Mouse (Mus musculus) thymus, adult 2 months (tissue): ENCODE measurements around the gene Gm20388. TPM values are rescaled to one million over a fixed set of nuclear protein-coding genes. Genes with fewer than 3 reads are reported as not detected.

Source experiments
- DNase-seq: peaks from one replicate; pipeline ENCODE4 v3.0.0; 2021
- H3K27ac ChIP-seq: fragments of 200-500 bp; 2 replicates; pipeline ENCODE4 v1.5.1; 2012; ENCODE audit warnings: low read length, control low read depth; ENCODE audit not compliant: control insufficient read depth, insufficient read depth
- H3K27me3 ChIP-seq: fragments of 200-500 bp; 2 replicates; pipeline ENCODE4 v1.6.1; 2012; ENCODE audit warnings: mild to moderate bottlenecking, low read length, moderate library complexity, mixed read lengths; ENCODE audit not compliant: control insufficient read depth, insufficient read depth
- H3K36me3 ChIP-seq: fragments of 200-500 bp; 2 replicates; pipeline ENCODE4 v1.6.1; 2012; ENCODE audit warnings: mild to moderate bottlenecking, low read length, moderate library complexity; ENCODE audit not compliant: control insufficient read depth, insufficient read depth
- H3K4me1 ChIP-seq: fragments of 200-500 bp; replicated peaks from 2 replicates; pipeline ENCODE4 v1.6.1; 2012; ENCODE audit warnings: low read length; ENCODE audit not compliant: control insufficient read depth, insufficient read depth
- H3K4me3 ChIP-seq: fragments of 200-500 bp; 2 replicates; pipeline ENCODE4 v1.5.1; 2012; ENCODE audit warnings: mild to moderate bottlenecking, low read length, control low read depth, moderate library complexity; ENCODE audit not compliant: control insufficient read depth, insufficient read depth
- CTCF ChIP-seq: fragments of 200-500 bp; IDR thresholded peaks from 2 replicates; pipeline ENCODE4 v1.5.1; 2012; ENCODE audit warnings: mild to moderate bottlenecking, control low read depth, low read length, moderate library complexity, borderline replicate concordance; ENCODE audit not compliant: control insufficient read depth, poor library complexity, insufficient read depth; ENCODE audit errors: extremely low read depth
- POLR2A ChIP-seq: fragments of 200-500 bp; IDR thresholded peaks from 2 replicates; pipeline ENCODE4 v1.6.1; 2012; ENCODE audit warnings: mild to moderate bottlenecking, low read length, control low read depth, moderate library complexity; ENCODE audit not compliant: control insufficient read depth, poor library complexity, insufficient read depth; ENCODE audit errors: extremely low read depth
- WGBS: fragments of 180-500 bp; shearing (Covaris S2); methylation state at CpG from one replicate; pipeline ENCODE4 v1.1.7; 2018; 5-methylcytosine and 5-hydroxymethylcytosine counted together
- polyA plus RNA-seq: library from polyadenylated mRNA; depleted of rRNA; stranded (reverse); fragments of >200 nt; gene quantifications from 2 replicates; pipeline ENCODE4 v1.2.3, GENCODE M21; 2012

The Gm20388 gene
- polyA plus RNA-seq, 1 experiment, result 103 TPM

DNA sequence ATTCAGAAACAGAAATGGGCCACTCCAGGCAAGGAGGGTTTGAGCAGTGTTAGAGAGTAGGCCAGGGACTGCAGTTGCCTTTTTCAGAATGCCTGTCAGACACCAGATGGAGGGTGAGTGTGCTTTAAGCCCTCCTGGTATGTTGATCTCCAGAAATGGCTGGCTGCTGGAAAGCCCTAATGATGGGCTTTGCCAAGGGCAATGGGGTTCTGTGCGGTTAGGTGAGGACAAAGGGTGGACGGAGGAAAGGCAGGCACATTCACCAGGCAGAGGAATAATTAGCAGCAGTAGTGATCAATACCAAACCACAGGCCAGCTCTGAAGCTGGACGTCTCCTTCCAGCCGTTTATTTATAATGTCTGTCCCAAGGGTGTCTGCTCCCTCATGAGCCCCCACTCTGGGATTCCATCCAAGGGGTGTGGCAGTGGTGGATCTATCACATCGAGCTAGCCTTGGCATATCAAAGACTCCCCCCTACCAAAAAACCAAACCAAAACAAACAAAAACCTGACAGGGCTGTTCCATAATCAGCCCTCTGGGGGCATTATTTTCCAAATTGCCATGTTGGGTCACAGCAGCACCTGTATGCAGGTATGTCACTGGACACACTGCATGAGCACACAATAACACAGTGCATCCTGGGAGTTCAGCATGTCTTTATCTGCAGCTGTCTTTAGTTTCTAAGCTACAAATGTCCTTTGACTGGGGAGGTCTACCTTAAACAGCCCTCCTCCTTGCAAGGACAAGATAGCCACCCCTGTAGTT, 4270.2 kb downstream of the Gm20388 start:
- 90% methylated on average over 5 of the region's 5 CpGs for WGBS
- Histone ChIP-seq H3K4me3 (no peak overlapping the region), H3K4me1 (0 out of 2 replicates have a peak, but pooled peaks cover 3% of the 10 kb centered on the region), H3K27me3 (no peaks in the 10 kb centered on the region), H3K27ac (no peak overlapping the region), H3K36me3 (no peaks in the 10 kb centered on the region)
- TF ChIP-seq POLR2A (no peak), CTCF (no peak)
- DNase-seq, result no peak

DNA sequence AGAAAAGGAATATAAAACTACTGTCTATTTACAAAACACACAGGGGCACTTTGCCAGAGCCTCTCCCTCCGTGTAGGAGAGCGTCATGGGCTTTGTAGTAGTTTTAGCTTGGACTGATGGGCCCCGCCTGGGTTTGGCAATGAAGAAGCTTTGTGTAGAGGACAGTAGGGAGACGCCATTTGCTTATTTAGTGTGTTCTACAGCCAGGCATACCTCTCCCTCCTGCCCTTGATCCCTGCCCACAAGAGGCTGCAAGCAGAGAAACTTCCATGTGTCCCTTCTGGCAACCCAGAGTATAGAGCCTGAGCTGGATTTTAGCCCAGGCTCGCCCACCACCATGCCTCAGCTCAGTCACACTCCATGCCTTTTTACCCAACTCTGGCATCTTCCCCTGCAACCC, 4271.1 kb downstream of the Gm20388 start:
- no peak overlapping the region for H3K4me3 ChIP-seq
- H3K4me1 ChIP-seq, result 0 out of 2 replicates have a peak, but pooled peaks cover 3% of the 10 kb centered on the region
- no peaks in the 10 kb centered on the region for H3K27me3 ChIP-seq
- no peak overlapping the region for H3K27ac ChIP-seq
- DNase-seq, result no peak
- TF ChIP-seq CTCF (no peak), POLR2A (no peak)
- no peaks in the 10 kb centered on the region for H3K36me3 ChIP-seq
- 94% methylated on average over 5 of the region's 5 CpGs for WGBS

DNA sequence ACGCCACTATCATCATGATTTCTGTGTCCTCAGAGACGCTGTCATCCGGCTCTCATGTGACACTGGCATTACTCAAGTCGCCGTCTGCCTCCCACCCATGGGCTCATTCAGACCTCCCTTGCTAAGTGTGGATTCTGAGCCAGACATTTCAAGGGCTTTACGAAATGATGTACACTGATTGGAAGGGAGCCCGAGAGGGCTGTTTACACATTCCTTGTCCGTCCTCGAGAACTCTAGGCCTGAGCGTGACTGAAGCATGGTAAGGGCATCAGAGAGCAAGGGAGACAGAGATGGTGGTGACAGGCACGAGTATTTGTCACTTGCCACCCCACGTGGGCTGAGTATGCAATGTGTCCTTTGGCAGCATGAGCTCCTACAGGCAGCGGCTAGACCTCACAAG, 4271.6 kb downstream of the Gm20388 start:
- DNase-seq, result no peak
- Histone ChIP-seq H3K4me3 (no peak overlapping the region), H3K4me1 (0 out of 2 replicates have a peak, but pooled peaks cover 3% of the 10 kb centered on the region), H3K27me3 (no peaks in the 10 kb centered on the region), H3K36me3 (no peaks in the 10 kb centered on the region), H3K27ac (no peak overlapping the region)
- TF ChIP-seq POLR2A, result no peak
- TF ChIP-seq CTCF, result no peak
- WGBS, result 89% methylated on average over 13 of the region's 13 CpGs

GRCm38 (mm10) chr8:124184078-124184477, 4273.4 kb downstream of the Gm20388 start:
- no peak for TF ChIP-seq CTCF
- TF ChIP-seq POLR2A, result no peak
- H3K27ac ChIP-seq, result no peak overlapping the region

DNA sequence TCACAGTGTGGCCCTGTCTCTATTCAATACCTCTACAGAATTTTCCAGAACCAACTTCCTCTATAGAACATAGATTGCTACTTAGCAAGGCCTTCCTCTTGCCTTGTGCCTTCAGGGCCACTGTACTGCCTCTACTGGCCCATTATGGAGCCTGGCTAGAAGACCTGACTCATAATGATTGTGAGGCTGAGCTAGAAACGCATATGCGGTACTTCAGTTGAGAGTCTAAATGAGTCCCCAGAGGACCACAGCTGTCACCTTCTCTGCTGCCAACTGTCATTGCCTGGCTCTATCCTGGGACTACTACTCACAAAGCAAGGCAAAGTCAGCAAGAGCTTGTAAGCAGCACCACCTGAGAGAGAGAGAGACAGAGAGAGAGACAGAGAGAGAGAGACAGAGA, 4273.9 kb downstream of the Gm20388 start:
- Histone ChIP-seq H3K36me3 (no peaks in the 10 kb centered on the region), H3K27me3 (no peaks in the 10 kb centered on the region), H3K27ac (no peak overlapping the region), H3K4me3 (no peak overlapping the region), H3K4me1 (0 out of 2 replicates have a peak, but pooled peaks cover 3% of the 10 kb centered on the region)
- no peak for TF ChIP-seq POLR2A
- TF ChIP-seq CTCF, result no peak
- DNase-seq, result no peak
- 89% methylated on average over 2 of the region's 2 CpGs for WGBS

More at GRCm38 (mm10) chr8:124184078-124184477, 4273.4 kb downstream of the Gm20388 start:
- no peaks in the 10 kb centered on the region for H3K36me3 ChIP-seq
- H3K4me3 ChIP-seq, result no peak overlapping the region
- H3K4me1 ChIP-seq, result 0 out of 2 replicates have a peak, but pooled peaks cover 3% of the 10 kb centered on the region
- no peak for DNase-seq
- H3K27me3 ChIP-seq, result no peaks in the 10 kb centered on the region
- 97% methylated on average over 3 of the region's 3 CpGs for WGBS

- WGBS, result 93% methylated on average over 6 of the region's 6 CpGs
- Histone ChIP-seq H3K4me3 (no peak overlapping the region), H3K36me3 (no peaks in the 10 kb centered on the region), H3K27ac (no peak overlapping the region), H3K27me3 (no peaks in the 10 kb centered on the region), H3K4me1 (peaks cover 6% of the 10 kb centered on the region)
- no peak for DNase-seq
- TF ChIP-seq CTCF, result no peak
- no peak for TF ChIP-seq POLR2A
Observed at GRCm38 (mm10) chr8:124185081-124185480, 4274.4 kb downstream of the Gm20388 start.
